Mouse (Mus musculus) E14TG2a.4 (cell line): ENCODE data around the gene Gm45062.

Experiments used
- H3K27me3 ChIP-seq: 2 replicates; pipeline ENCODE4 v1.6.1; 2014; ENCODE audit warnings: low read length, control low read depth; ENCODE audit not compliant: insufficient read depth
- H3K36me3 ChIP-seq: 2 replicates; pipeline ENCODE4 v1.6.1; 2014; ENCODE audit warnings: low read length, control low read depth; ENCODE audit not compliant: insufficient read depth
- H3K4me1 ChIP-seq: replicated peaks from 2 replicates; pipeline ENCODE4 v1.6.1; 2014; ENCODE audit warnings: low read depth, low read length, control low read depth
- H3K4me3 ChIP-seq: replicated peaks from 2 replicates; pipeline ENCODE4 v1.5.1; 2014; ENCODE audit warnings: mild to moderate bottlenecking, low read length
- H3K9me3 ChIP-seq: 2 replicates; pipeline ENCODE4 v1.6.1; 2014; ENCODE audit warnings: low read length, control low read depth
- CTCF ChIP-seq: conservative IDR thresholded peaks from 2 replicates; pipeline ENCODE4 v1.5.1; 2014; ENCODE audit warnings: low read length
- NANOG ChIP-seq: IDR thresholded peaks from 2 replicates; pipeline ENCODE4 v1.6.1; 2014; ENCODE audit warnings: borderline replicate concordance, low read length, mixed read lengths
- POU5F1 ChIP-seq: IDR thresholded peaks from 2 replicates; pipeline ENCODE4 v1.6.1; 2014; ENCODE audit warnings: low read length, borderline replicate concordance

The Gm45062 gene

GRCm38 (mm10) chr6:8336487-8337390, 77.5 kb downstream of the Gm45062 start:
- H3K27me3 ChIP-seq = no peaks in the 10 kb centered on the region
- TF ChIP-seq CTCF (no peak), NANOG (no peak), POU5F1 (no peak)
- H3K4me3 ChIP-seq = no peak overlapping the region

GRCm38 (mm10) chr6:8339453-8339852, 80.2 kb downstream of the Gm45062 start:
- no peaks in the 10 kb centered on the region for H3K36me3 ChIP-seq
- H3K27me3 ChIP-seq = no peaks in the 10 kb centered on the region
- TF ChIP-seq CTCF (no peak), POU5F1 (no peak), NANOG (no peak)
- no peak overlapping the region for H3K4me3 ChIP-seq
- H3K9me3 ChIP-seq = no peaks in the 10 kb centered on the region
- H3K4me1 ChIP-seq = no peaks in the 10 kb centered on the region

More at GRCm38 (mm10) chr6:8336487-8337390, 77.5 kb downstream of the Gm45062 start:
- Histone ChIP-seq H3K36me3 (no peaks in the 10 kb centered on the region), H3K4me1 (no peaks in the 10 kb centered on the region), H3K9me3 (0 out of 2 replicates have a peak, but pooled peaks cover under 1% of the 10 kb centered on the region)

- no peaks in the 10 kb centered on the region for H3K36me3 ChIP-seq
- no peaks in the 10 kb centered on the region for H3K27me3 ChIP-seq
- no peaks in the 10 kb centered on the region for H3K9me3 ChIP-seq
- TF ChIP-seq POU5F1 = no peak
- TF ChIP-seq NANOG = no peak
- no peak for TF ChIP-seq CTCF
- no peak overlapping the region for H3K4me3 ChIP-seq
- H3K4me1 ChIP-seq = peaks cover 13% of the 10 kb centered on the region
Measured at GRCm38 (mm10) chr6:8343271-8343670, 84.0 kb downstream of the Gm45062 start.

GRCm38 (mm10) chr6:8345219-8345856, 86.1 kb downstream of the Gm45062 start:
- TF ChIP-seq CTCF = no peak
- TF ChIP-seq NANOG = no peak
- no peak for TF ChIP-seq POU5F1
- Histone ChIP-seq H3K4me1 (peaks cover 13% of the 10 kb centered on the region), H3K27me3 (no peaks in the 10 kb centered on the region), H3K4me3 (no peak overlapping the region), H3K36me3 (no peaks in the 10 kb centered on the region), H3K9me3 (no peaks in the 10 kb centered on the region)

- Histone ChIP-seq H3K9me3 (no peaks in the 10 kb centered on the region), H3K4me1 (peaks cover 13% of the 10 kb centered on the region), H3K4me3 (no peak overlapping the region), H3K27me3 (no peaks in the 10 kb centered on the region), H3K36me3 (no peaks in the 10 kb centered on the region)
- no peak for TF ChIP-seq CTCF
- no peak for TF ChIP-seq POU5F1
- no peak for TF ChIP-seq NANOG
Measured at GRCm38 (mm10) chr6:8347154-8347553, 87.9 kb downstream of the Gm45062 start.

GRCm38 (mm10) chr6:8348344-8348743, 89.1 kb downstream of the Gm45062 start:
- TF ChIP-seq POU5F1 = no peak
- TF ChIP-seq NANOG = no peak
- TF ChIP-seq CTCF = no peak
- Histone ChIP-seq H3K4me3 (no peak overlapping the region), H3K36me3 (no peaks in the 10 kb centered on the region), H3K9me3 (no peaks in the 10 kb centered on the region), H3K27me3 (no peaks in the 10 kb centered on the region), H3K4me1 (peaks cover 24% of the 10 kb centered on the region)

GRCm38 (mm10) chr6:8349060-8349670, 89.9 kb downstream of the Gm45062 start:
- H3K4me3 ChIP-seq = no peak overlapping the region
- no peaks in the 10 kb centered on the region for H3K36me3 ChIP-seq
- H3K4me1 ChIP-seq = peaks cover 32% of the 10 kb centered on the region
- H3K27me3 ChIP-seq = no peaks in the 10 kb centered on the region
- no peaks in the 10 kb centered on the region for H3K9me3 ChIP-seq
- TF ChIP-seq CTCF = no peak
- no peak for TF ChIP-seq POU5F1
- no peak for TF ChIP-seq NANOG

- Histone ChIP-seq H3K4me3 (no peak overlapping the region), H3K9me3 (no peaks in the 10 kb centered on the region), H3K27me3 (no peaks in the 10 kb centered on the region), H3K36me3 (no peaks in the 10 kb centered on the region), H3K4me1 (peaks cover 36% of the 10 kb centered on the region)
- TF ChIP-seq POU5F1 (no peak), NANOG (no peak), CTCF (no peak)
Measured at GRCm38 (mm10) chr6:8351507-8351906, 92.3 kb downstream of the Gm45062 start.
